Mouse (Mus musculus) E14TG2a.4 (cell line): ENCODE results near the gene Prr5l.

Source experiments
- H3K27me3 ChIP-seq: 2 replicates; pipeline ENCODE4 v1.6.1; 2014; ENCODE audit warnings: low read length, control low read depth; ENCODE audit not compliant: insufficient read depth
- H3K36me3 ChIP-seq: 2 replicates; pipeline ENCODE4 v1.6.1; 2014; ENCODE audit warnings: low read length, control low read depth; ENCODE audit not compliant: insufficient read depth
- H3K4me1 ChIP-seq: replicated peaks from 2 replicates; pipeline ENCODE4 v1.6.1; 2014; ENCODE audit warnings: low read depth, low read length, control low read depth
- H3K4me3 ChIP-seq: replicated peaks from 2 replicates; pipeline ENCODE4 v1.5.1; 2014; ENCODE audit warnings: mild to moderate bottlenecking, low read length
- H3K9me3 ChIP-seq: 2 replicates; pipeline ENCODE4 v1.6.1; 2014; ENCODE audit warnings: low read length, control low read depth
- CTCF ChIP-seq: conservative IDR thresholded peaks from 2 replicates; pipeline ENCODE4 v1.5.1; 2014; ENCODE audit warnings: low read length
- NANOG ChIP-seq: IDR thresholded peaks from 2 replicates; pipeline ENCODE4 v1.6.1; 2014; ENCODE audit warnings: borderline replicate concordance, low read length, mixed read lengths
- POU5F1 ChIP-seq: IDR thresholded peaks from 2 replicates; pipeline ENCODE4 v1.6.1; 2014; ENCODE audit warnings: low read length, borderline replicate concordance

The Prr5l gene

GRCm38 (mm10) chr2:101813581-101814271 lies 69.1 kb downstream of the Prr5l start:
- H3K4me1 ChIP-seq: 0 out of 2 replicates have a peak, but pooled peaks cover 4% of the 10 kb centered on the region
- no peaks in the 10 kb centered on the region for H3K36me3 ChIP-seq
- TF ChIP-seq CTCF (no peak), POU5F1 (no peak), NANOG (no peak)

DNA sequence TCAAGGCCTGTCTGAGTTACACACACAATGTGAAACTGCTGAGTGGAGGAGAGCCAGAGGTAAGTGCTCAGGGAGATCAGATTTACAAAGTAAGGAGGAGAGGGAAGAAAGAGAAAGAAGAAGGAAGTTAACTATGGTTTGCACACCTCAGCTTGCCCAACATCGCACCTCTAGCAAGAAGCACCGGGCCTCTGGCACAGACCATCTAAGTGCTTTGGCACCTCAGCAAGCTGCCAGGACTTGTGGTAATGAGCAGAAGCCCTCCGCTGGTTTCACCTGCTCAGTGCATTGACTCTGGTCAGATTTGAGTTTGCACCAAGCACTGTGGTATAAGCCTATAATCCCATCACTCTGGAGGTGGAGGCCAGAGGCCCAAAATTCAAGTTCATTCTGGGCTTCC lies 70.9 kb downstream of the Prr5l start:
- H3K27me3 ChIP-seq: no peaks in the 10 kb centered on the region; the same call in 1 of the 2 replicates
- TF ChIP-seq CTCF (no peak), POU5F1 (no peak), NANOG (no peak)
- H3K36me3 ChIP-seq: no peaks in the 10 kb centered on the region
- no peak overlapping the region for H3K4me3 ChIP-seq
- H3K4me1 ChIP-seq: 0 out of 2 replicates have a peak, but pooled peaks cover 4% of the 10 kb centered on the region
- H3K9me3 ChIP-seq: no peaks in the 10 kb centered on the region

More at GRCm38 (mm10) chr2:101813581-101814271, 69.1 kb downstream of the Prr5l start:
- H3K4me3 ChIP-seq: no peak overlapping the region
- H3K27me3 ChIP-seq: no peaks in the 10 kb centered on the region; the same call in 1 of the 2 replicates
- H3K9me3 ChIP-seq: no peaks in the 10 kb centered on the region

DNA sequence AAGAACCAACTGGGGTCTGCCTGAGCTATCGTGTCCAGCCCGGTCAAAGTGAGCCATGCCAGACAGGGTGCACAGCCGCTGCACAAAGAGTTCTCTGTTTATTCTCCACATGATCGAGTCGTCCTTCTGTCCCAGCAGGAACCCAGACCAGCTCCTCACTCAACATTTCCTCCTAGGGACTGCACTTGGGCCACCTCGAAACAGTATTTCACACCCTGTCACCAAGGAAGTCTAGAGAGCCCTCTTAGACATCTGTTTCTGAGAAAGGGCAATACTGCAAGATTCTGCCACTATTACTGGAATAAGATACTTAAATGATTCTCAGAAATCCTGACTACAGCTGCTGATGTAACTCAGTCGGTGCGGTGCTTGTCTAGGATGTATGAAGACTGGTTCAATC lies 72.1 kb downstream of the Prr5l start:
- Histone ChIP-seq H3K36me3 (no peaks in the 10 kb centered on the region), H3K27me3 (no peaks in the 10 kb centered on the region; the same call in 1 of the 2 replicates), H3K4me3 (no peak overlapping the region), H3K4me1 (0 out of 2 replicates have a peak, but pooled peaks cover 4% of the 10 kb centered on the region), H3K9me3 (no peaks in the 10 kb centered on the region)
- TF ChIP-seq NANOG (no peak), CTCF (no peak), POU5F1 (no peak)

DNA sequence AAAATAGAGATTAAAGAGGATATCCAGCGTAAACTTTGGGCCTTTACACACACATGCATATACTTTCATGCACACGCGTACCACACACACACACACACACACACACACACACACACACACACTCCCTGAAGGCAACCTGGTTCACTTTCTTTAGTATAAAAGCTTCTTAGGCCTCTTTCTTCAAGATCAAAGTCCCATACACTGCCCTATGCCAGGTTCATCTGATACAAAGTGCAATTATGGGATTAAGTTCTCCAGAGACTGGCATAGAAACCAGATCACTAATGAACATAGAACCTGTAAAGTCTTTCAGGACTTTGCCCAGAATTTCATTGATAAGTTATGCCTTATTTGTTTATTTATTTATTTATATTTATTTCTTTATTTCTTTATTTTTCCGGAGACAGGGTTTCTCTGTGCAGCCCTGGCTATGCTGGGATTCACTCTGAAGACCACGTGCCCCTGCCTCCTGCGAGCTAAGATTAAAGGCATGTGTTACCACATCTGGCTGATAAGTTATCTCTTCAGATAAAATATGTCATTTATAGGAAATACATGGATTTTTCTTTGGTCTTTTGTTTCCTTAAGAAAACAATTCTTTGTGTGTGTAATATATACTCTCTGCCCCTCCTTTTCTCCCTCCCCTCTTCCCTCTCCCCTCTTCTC lies 73.1 kb downstream of the Prr5l start:
- no peaks in the 10 kb centered on the region; the same call in 1 of the 2 replicates for H3K27me3 ChIP-seq
- no peak overlapping the region for H3K4me3 ChIP-seq
- TF ChIP-seq NANOG (no peak), POU5F1 (no peak), CTCF (no peak)

DNA sequence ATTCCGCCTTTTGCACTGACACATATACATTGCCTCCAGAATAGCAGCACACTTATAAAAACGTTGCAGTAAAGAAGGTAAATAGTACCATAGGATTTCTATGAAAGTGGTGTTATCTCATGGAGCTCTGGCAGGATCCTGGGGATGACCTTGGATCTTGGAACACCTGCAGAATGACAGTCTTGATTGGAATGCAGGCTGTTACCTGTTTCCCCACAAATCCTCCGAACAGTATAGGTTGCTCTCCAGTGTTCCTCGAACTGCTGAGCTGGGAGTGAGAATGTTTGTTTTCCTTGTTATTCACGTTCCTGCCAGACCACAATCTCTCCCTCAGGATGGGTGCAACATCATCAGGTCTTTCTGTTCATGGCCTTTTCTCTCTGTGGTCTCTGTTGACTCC lies 75.1 kb downstream of the Prr5l start:
- Histone ChIP-seq H3K9me3 (peaks cover 6% of the 10 kb centered on the region; the same call in 1 of the 2 replicates), H3K4me1 (no peaks in the 10 kb centered on the region), H3K36me3 (no peaks in the 10 kb centered on the region), H3K27me3 (peaks cover 5% of the 10 kb centered on the region; the same call in 1 of the 2 replicates), H3K4me3 (no peak overlapping the region)
- TF ChIP-seq POU5F1 (no peak), CTCF (no peak), NANOG (no peak)

More for the DNA sequence above, 73.1 kb downstream of the Prr5l start:
- no peaks in the 10 kb centered on the region for H3K9me3 ChIP-seq
- H3K36me3 ChIP-seq: no peaks in the 10 kb centered on the region
- no peaks in the 10 kb centered on the region for H3K4me1 ChIP-seq

DNA sequence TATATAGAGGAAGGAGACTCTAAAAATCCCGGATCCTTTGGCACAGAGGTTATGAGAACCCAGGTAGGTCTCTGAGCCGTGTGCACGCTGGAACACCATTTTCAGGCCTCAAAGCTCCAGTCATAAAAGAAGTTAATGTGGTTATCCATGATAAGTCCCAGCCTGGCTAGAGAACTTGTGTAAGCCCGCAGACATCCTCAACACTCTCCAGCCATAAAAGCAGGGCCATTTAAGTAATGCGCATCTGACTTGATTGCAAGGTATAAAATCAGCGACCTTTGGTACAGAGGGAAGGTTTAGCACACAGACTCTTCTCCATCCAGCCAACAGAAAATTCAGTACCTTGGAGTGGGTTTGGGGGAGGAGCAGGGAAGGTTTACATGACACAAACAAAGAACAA lies 80.6 kb downstream of the Prr5l start:
- no peak for TF ChIP-seq CTCF
- TF ChIP-seq POU5F1: no peak
- no peak for TF ChIP-seq NANOG
- no peaks in the 10 kb centered on the region for H3K36me3 ChIP-seq
- H3K4me1 ChIP-seq: peaks cover 7% of the 10 kb centered on the region; the same call in 1 of the 2 replicates

GRCm38 (mm10) chr2:101797901-101798250 lies 85.0 kb downstream of the Prr5l start:
- peak overlapping the region; percentile 79 for H3K4me3 ChIP-seq
- H3K36me3 ChIP-seq: no peaks in the 10 kb centered on the region
- peaks cover 2% of the 10 kb centered on the region; the same call in 1 of the 2 replicates for H3K9me3 ChIP-seq
- H3K4me1 ChIP-seq: peaks cover 20% of the 10 kb centered on the region
- TF ChIP-seq POU5F1: no peak
- no peak for TF ChIP-seq CTCF
- TF ChIP-seq NANOG: no peak
- peaks cover 72% of the 10 kb centered on the region for H3K27me3 ChIP-seq

More for the DNA sequence above, 80.6 kb downstream of the Prr5l start:
- Histone ChIP-seq H3K27me3 (peaks cover 38% of the 10 kb centered on the region), H3K9me3 (peaks cover 7% of the 10 kb centered on the region; the same call in 1 of the 2 replicates), H3K4me3 (no peak overlapping the region)

GRCm38 (mm10) chr2:101797166-101797900 lies 85.5 kb downstream of the Prr5l start:
- peaks cover 75% of the 10 kb centered on the region for H3K27me3 ChIP-seq

More at GRCm38 (mm10) chr2:101797166-101797900, 85.5 kb downstream of the Prr5l start:
- Histone ChIP-seq H3K9me3 (no peaks in the 10 kb centered on the region), H3K4me1 (peaks cover 20% of the 10 kb centered on the region), H3K36me3 (no peaks in the 10 kb centered on the region), H3K4me3 (peak overlapping the region; percentile 79)
- TF ChIP-seq CTCF: no peak
- TF ChIP-seq NANOG: no peak
- no peak for TF ChIP-seq POU5F1
